Mouse (Mus musculus): ENCODE results near the gene 5830473C10Rik. TPM values are rescaled to one million over a fixed set of nuclear protein-coding genes. Genes with fewer than 3 reads are reported as not detected.
A peak's percentile ranks its signal among the peaks of the same experiment; 100 is the strongest.
"Not testable (repeated sequence)": the region's sequence is repeated elsewhere in the genome, so short reads cannot be mapped to it uniquely, and the experiment has no call there.

Gene 5830473C10Rik
- total RNA-seq, 2 experiments from 2014 or later = 0.16 TPM; not detected in 1

DNA sequence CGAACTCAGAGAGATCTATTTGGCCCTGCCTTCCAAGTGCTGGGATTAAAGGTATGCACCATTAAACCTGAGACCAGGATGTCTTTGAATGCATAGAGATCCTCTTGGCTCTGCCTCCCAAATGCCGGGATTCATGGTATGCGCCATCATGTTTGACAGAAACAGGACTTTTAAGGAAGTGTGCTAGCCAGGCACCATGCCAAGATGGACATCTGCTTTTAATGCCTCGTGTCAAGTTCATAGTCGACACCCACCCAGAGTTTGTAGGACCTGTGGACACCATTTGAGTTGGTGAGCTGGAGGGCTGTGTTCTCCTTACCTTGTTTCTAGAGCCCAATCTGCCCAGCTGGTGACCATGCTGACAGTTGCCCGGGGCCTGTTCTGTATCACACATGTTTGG is 31.0 kb downstream of the 5830473C10Rik start:
- no peak for DNase-seq (ENCODE audit: low spot score in 2 of 2)

DNA sequence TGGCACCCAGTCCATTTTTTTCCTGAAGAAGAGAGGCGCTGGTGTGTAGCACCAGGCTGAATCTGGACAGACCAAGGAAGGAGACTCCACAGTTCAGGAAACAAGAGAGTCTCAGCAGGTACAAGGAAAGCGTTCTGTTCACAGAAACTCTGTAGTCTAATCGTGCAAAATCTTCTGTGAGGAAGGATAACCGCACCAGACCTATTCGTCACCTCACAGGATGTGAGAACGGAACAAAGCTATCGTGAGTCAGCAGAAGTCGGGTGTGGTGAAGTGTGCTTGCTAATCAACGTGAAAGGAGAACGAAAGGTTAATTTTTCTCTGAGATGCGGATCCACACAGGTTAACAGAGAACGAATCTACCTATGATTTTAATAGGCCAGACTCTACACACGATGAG is 34.0 kb downstream of the 5830473C10Rik start:
- no peak for DNase-seq (ENCODE audit: low spot score in 2 of 2)

DNA sequence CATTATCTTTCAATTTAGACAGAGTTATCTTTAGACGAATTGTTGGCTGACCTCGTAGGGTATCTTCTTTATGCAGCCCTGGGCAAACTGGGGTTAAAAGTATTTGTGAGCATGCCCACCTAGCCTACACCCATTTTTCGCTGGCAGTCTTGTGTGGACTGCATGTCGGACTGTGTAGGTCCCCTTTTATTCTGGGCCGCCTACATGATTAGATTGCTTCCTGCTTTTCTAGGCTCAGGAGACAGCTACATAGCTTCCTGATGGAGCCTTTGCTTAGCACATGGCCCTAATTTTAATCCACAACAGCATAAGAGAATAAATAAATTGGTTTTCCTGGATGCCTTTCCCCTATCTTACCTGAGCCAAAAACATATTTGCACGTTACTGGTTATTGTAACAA is 35.2 kb downstream of the 5830473C10Rik start:
- no peak for DNase-seq (ENCODE audit: low spot score in 2 of 2)

DNA sequence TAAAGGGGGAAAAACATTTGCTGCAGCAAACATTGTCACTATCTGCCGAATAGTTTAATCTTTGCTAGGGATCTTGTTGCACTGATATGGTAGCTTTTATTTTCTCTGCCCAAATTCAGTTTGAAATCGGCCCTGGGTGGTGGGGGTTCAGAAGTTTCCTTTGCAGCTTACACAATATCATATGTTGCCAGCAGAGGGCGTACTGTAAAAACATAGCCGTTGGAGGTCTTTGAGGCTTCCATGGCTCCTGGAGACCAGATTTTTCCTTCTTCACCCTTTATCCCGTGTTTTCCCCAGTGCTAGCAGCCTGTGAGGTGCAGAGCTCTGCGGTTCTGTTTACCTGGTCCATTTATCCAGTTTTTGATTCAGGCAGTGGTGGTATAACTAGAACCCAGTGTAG is 40.6 kb downstream of the 5830473C10Rik start:
- DNase-seq (ENCODE audit: low spot score in 2 of 2) = peak; percentile 49 to 67

DNA sequence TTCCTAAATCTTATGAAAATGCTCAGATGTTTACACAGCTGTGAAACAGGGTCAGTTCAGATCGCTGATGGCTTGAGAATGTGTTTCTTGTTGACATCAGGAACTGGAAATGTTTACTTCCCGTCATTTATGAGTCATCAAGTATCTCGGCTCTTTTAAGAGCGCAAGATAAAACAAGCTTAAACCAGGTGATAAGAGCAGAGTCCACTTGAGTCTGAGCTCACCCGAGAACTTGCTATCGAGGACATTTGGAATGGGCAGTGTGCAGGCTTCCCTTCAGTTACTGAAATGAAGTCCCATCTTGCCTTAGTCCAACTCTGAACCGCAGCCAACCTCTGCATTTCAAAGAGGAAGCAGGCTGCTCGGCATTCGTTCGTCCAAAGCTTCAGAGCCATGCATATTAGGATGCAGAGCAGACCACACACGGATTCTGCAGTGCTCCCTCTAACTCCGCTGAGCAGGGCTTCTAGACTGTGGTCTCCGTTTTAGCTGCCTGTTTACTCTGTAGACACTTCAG is 42.6 kb downstream of the 5830473C10Rik start:
- no peak for DNase-seq (ENCODE audit: low spot score in 2 of 2)

DNA sequence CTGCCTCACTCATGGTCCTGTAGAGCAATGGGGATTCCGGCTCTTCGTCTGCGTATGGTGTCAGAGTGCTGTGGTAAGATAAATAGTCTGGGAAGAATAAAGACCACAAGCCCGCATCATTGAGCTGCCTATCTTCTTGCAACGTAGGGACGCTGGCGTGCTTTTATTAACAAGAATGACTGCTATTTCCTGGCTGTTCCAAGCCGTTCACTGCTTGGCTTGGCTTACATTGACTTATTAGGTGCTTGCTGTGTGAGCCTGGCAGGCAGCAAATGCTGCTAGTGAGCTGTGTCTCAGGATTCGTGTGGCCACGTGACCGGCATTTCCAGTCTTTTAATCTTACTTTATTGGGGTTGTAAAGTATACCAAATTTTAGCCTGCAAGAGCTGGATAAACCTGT is 48.0 kb downstream of the 5830473C10Rik start:
- DNase-seq (ENCODE audit: low spot score in 2 of 2) = no peak

DNA sequence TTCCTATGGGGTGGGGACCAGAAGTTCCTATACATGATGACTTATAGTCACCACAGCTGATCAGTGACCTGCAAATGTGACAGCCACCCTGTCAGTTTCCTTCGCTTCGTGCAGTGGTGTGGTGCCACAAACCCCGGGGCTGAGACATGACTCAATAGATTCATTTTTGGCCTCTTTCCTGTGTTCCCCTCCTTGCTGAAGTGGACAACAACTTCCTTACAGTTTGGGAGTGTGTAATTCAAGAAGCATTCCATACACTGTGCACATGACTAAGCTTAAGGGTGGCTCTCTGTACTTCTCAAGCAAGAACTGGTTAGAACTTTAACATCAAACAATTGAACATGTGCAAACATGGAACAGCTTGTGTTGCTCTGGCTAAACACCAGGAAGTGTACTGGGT is 50.5 kb downstream of the 5830473C10Rik start:
- DNase-seq (ENCODE audit: low spot score in 2 of 2) = no peak

DNA sequence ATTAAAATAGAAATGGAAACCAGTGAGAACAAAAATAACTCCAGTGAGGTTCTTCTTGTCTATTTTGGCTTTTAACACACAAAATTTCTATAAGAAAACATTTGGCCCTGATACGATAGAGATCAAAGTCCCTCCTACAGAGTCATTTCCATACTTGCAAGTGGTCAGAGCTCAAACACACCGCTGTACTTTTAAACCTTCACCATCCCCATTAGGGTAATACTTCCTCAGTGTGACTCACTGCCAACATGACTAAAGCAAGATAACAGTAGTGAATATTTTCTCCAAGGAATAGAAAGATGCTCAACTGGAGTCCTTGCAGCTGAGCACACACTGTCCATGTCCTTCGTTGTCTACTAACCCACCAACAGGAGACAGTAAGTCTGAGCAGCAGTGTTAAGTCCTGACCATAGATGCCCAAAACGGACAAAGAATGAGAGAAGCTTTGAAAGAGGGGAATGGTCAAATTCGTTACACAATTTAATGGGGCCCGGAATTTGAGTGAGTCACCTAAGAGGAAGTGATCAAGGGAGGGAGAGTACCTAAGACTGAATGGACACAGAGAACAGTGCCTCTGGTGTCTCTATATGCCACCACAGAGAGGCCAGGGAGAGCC is 51.2 kb downstream of the 5830473C10Rik start:
- no peak for DNase-seq (ENCODE audit: low spot score in 2 of 2)

DNA sequence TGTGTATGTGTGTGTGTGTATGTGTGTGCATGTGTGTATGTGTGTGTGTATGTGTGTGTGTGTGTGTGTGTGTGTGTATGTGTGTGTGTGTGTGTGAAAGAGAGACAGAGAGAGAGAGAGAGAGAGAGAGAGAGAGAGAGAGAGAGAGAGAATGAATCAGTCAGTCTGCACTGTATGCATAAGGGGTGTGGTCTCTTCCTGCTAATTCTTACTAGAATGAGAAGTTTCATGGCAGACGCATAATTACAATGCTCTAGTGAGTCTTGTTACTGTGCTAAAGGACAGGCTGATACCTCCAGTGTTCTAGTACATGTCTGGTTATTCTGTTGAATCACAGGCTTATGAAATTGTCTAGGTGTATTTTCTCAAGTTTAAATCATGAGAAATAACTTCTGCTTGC is 51.8 kb downstream of the 5830473C10Rik start:
- DNase-seq (ENCODE audit: low spot score in 2 of 2) = not testable (repeated sequence)

DNA sequence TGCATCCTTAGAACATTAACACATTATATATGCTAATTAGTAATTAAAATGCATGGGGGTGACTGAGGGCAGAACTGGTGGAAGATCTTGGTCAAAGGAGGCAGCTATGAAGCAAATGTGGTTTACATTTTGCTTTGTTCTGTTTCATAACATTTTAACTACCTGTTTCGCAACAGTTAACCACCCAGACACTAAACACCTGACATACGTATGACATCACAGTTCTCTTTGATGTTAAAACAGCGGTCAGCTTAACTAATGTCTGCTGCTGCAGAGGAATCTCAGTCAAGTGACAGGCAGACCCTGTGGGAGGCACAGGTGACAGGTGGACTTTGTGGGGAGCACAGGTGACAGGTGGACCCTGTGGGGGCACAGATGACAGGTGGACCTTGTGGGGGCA is 57.0 kb downstream of the 5830473C10Rik start:
- no peak for DNase-seq (ENCODE audit: low spot score in 2 of 2)

DNA sequence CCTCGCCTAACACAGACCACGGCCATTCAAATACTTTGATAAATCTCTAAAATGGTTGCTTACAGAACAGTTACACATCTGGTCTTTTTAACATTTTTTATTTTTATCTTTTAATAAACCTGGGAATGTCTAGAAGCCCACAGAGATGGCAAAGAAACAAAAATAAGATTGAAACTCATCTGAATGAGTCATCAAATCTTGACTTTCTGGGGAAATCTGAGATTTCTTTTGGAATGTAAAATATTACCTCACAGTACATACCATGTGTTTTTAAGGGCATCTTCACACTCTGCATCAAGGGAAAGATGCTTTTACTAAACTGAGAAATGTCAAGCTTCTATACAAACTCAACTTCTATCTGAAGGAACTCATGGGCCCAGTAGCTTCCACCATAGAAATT is 60.4 kb downstream of the 5830473C10Rik start:
- DNase-seq (ENCODE audit: low spot score in 2 of 2) = no peak

DNA sequence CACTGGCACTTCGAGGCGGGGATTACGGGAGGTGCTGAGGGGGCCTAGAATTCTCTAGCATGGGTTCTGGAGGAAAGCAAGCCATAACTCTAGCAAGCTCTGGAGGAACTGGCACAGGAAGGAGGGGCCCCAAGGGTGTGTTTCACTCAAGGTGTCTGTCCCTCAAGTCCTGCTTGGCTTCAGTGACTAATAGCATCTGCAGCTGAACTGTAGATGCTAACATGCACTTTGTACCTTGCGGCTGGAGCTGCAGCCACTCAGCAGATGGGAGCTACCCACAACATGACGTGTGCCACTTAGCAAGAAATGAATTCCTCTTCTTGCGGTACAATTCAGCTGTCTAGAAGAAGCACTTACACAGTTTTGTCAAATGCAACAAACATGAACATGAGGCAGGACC is 60.8 kb downstream of the 5830473C10Rik start:
- no peak for DNase-seq (ENCODE audit: low spot score in 2 of 2)

DNA sequence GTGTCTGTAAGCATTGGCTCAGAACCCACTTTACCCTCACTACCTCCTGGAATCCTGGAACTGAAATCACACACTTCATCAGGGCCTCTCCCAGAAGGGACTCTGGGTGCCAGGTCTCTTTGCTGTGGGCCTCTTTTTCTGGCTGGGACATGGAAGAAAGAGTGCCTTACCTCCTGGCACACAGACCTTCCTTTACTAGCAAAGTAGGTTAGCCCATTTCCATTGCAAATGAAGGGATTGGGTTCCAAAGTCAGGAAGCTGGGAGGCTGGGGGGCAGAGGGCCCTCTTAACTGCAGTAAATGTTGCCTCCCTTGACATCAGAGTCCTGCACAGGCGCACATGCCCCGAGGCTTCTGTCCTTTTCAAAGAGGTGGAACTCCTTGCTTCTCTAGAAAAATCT is 62.3 kb downstream of the 5830473C10Rik start:
- DNase-seq (ENCODE audit: low spot score in 2 of 2) = no peak

DNA sequence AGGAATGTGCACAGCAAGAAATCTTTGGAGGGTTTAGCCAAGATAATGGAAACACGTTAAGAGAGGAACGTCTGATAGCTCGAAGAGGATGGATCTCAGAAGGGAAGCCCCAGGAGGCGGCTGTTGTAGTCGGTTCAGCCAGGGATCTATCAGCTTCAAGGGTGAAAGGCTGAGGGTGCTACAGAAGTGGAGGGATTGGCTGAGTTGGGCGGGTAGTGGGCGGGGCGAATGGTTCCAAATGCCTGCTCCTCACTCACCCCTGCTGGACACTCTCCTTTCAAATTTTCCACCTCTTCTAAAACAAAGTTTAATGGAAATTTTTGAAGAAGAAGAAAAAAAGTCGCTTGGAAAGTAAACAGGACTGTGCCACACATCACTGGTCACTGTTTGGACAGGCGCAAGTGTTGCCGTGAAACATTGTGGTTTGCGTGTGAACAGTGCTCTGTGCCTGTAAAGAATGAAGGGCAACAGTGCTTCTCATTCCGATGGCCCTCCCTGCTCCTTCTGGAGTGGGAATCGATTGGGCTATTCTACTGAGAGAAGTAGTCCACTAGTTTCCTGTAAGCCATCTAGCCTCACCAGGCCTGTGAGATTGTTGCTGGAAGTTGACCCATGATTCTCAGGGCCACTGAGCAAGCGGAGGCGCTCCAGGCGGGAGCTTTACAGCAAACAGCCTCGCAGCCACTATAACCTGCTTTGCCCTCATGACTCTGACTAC is 64.0 kb downstream of the 5830473C10Rik start:
- no peak for DNase-seq (ENCODE audit: low spot score in 2 of 2)

DNA sequence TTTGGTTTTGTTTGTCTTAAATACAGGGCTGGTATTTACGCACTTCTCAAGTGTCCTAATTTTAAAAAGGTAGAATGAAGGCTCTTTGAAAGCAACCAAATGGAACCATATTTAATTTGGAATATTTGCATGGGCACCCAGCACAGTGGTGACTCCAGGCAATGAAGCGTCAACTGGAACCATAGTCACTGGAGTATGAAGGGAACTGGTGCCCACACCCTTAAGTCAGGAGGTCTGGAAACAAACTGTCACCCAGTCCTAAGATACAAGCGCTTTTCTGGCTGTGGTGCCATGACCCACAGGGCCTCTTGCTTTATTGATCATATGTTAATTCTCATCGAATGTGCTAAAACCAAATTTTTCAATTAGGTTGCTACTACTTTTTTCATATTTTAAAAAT is 66.5 kb downstream of the 5830473C10Rik start:
- DNase-seq (ENCODE audit: low spot score in 2 of 2) = no peak

DNA sequence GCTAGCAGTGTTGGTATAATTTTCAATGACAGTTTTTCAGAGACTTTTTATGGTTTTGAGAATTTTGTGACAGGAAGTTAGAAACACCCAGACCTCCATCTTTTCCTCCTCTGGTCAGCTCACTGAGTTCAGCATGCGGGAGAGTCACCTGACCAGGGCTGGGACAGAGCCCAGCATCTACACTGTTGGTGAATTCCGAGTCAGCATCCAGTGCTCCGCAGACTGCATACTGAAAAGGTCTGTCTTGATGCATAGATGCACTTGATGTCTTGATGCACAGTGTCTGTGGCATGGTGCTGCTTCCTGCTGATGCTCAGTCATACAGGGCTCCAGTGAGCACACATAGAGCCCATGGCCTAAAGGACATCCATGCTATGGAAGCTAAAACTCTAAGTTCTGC is 67.1 kb downstream of the 5830473C10Rik start:
- no peak for DNase-seq (ENCODE audit: low spot score in 2 of 2)

DNA sequence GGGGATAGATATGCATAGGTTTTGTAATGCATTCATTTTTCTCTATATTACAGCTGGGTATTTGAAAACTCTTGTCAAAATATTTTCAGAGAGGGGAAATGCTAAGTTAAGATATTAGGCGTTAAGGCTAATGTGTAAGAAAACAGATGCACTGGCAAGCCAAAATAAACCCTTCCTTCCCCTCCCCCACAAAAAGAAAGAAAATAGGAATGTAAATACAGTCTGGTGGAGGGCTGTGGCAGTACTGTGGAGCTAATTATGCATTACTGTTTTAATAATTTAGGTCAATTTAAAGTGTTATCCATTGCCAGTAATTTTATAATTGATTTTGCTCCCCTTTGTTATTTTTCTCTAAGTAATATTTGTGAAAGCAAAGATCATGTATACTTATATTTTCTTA is 67.6 kb downstream of the 5830473C10Rik start:
- no peak for DNase-seq (ENCODE audit: low spot score in 2 of 2)

DNA sequence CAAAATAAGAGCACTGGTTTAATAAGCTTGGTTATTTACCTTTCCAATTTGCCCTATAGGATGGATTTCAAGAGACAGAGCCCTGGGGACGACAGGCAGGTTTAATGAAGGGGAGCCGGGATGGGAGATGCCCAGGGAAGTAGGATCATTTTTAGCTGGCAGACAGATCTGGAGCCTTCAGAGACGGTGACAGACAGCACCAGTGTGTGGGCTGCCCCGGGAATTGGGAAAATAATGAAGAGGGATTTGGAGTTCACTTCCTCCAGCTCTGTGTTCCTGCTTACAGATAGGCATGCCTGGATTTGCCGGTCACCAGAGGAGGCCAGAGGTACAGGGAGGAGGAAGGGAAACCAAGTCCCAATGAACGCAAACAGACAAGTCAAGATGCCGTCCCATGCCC is 74.0 kb downstream of the 5830473C10Rik start:
- DNase-seq (ENCODE audit: low spot score in 2 of 2) = no peak

DNA sequence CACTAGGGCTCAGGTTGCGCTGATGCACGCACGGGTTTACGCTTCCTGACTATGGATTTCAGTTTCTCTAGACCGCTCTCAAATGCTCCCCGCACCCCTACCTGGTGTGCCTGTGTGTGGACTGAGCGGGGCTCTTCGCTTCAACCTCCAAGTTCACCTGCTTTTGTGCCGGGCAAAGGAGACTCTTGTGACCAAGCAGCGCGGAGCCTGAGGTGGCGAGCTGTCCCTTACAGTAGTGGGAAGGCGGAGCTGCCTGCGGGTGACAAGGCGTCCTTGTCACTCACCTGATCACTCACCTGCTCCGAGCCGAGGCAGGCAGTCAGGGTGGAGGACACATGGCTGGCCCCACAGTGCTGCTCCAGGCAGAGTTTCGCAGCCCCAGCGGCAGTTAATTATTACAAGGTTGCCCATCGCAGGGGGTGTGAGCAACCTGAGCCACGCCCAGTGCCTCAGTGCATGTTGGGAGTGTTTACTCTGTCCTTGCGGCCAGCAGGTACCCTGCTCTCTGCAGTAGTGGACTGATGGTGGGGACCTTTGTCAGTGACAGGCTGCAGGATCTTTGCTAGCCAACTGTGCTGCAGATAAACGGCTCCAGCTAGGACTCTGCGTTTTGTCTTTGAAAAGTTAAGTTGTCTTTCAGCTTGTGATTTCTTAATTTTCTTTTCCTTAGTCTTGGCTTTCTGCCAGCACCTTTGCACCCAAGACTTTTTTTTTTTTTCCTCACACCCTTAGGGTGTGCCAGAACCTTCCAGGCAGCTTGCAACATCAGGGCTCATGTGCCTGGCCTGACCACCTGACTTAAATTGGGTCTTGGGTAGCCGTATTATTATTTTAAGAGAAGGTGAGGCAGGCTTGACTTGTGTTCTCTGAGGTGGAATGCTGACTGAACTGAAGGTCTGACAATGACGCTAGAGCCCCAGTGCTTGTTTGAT is 79.6 kb downstream of the 5830473C10Rik start, which contains the start of gene Rassf6:
Gene Rassf6 (minus strand): TSS at position 372 of the 932 bp plus-strand sequence.
- DNase-seq (ENCODE audit: low spot score in 2 of 2) = peak; percentile 2 to 12

DNA sequence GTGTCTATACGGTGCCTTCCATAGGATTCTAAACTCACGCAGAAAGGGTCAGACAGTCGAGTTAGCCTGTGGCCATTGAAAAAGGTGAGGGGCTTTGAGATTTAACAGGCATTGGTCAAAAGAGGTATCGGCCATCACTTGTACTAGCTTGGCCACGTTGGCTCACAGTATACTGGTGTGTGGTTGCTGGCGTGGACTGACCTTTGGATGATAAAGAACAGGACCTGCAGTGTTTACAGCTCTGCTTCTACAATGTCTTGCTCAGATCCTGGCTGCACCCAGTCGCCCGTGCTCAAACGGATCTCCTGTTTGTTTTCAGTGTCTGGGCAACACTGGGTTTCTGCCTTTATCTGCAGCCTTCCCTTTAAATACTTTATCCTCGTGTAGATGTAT is 80.3 kb downstream of the 5830473C10Rik start:
- no peak for DNase-seq (ENCODE audit: low spot score in 2 of 2)

DNA sequence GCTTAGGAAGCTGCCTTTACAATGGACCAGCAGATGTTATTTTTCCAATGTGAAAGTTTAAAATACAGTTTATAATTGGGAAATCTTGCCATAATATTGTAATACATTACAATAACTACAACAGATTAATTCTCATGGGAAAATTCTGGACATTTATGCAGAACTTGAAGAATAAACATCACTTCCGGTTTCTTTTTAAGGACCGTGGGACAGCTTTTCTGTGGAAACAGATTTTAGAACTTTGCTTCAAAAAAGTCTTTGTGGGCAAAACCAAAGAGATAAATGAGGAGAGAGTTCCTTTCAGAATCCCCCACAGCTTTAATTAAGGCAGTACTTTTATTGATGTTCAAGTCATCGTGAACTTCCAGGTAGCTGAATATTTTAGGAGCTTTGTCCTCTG is 84.7 kb downstream of the 5830473C10Rik start:
- DNase-seq (ENCODE audit: low spot score in 2 of 2) = no peak

DNA sequence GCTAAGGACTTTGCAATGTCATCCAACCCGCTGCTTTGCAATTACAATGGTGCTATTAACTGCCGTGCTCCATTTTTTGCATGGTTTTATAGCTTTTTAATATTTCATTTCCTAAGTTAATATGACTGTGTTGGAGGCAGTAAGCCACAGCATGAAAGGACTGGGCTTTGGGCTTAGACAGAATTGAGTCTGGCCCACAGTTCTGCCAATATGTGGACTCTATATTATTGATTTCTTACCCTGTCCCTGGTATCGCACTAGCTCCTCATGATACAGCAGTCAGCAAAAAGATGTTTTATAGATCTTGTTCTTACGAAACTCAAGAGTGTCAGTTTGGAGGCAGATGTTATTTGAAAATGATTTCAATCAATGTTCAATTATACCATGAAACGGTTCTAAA is 85.5 kb downstream of the 5830473C10Rik start:
- no peak for DNase-seq (ENCODE audit: low spot score in 2 of 2)
